Mouse (Mus musculus) B cell, adult 2 months (primary cell): ENCODE measurements around the gene Rexo4.
A peak's percentile ranks its signal among the peaks of the same experiment; 100 is the strongest.

Experiments used
- DNase-seq, 2 experiments: peaks; one replicate each; pipeline ENCODE4 v3.0.0; 2022

Rexo4 gene

GRCm38 (mm10) chr2:26943253-26943652, 20.9 kb downstream of the Rexo4 start:
- DNase-seq = no peak

GRCm38 (mm10) chr2:26941539-26941938, 22.6 kb downstream of the Rexo4 start:
- DNase-seq = no peak

- no peak for DNase-seq
Measured at GRCm38 (mm10) chr2:26936425-26936824, 27.8 kb downstream of the Rexo4 start.

- DNase-seq = no peak
Measured at GRCm38 (mm10) chr2:26935286-26935685, 28.9 kb downstream of the Rexo4 start.

GRCm38 (mm10) chr2:26933304-26934055, 30.7 kb downstream of the Rexo4 start, which contains the start of the genes Surf4 and Stkld1:
Surf4 (minus strand) TSS chr2:26933928.
Stkld1 (plus strand) TSS chr2:26934047.
- DNase-seq = peak; percentile 95 to 96

- peak; percentile 40 to 42 for DNase-seq
Measured at GRCm38 (mm10) chr2:26932473-26933303, 31.5 kb downstream of the Rexo4 start.

GRCm38 (mm10) chr2:26930390-26930789, 33.8 kb downstream of the Rexo4 start:
- peak; percentile 77 to 83 for DNase-seq

GRCm38 (mm10) chr2:26927745-26928476, 36.3 kb downstream of the Rexo4 start:
- no peak for DNase-seq

GRCm38 (mm10) chr2:26921784-26922183, 42.4 kb downstream of the Rexo4 start:
- no peak for DNase-seq

GRCm38 (mm10) chr2:26920190-26920855, 43.9 kb downstream of the Rexo4 start:
- DNase-seq = no peak

- no peak for DNase-seq
Measured at GRCm38 (mm10) chr2:26919684-26920083, 44.5 kb downstream of the Rexo4 start.

GRCm38 (mm10) chr2:26916738-26917137, 47.4 kb downstream of the Rexo4 start:
- no peak for DNase-seq

GRCm38 (mm10) chr2:26915927-26916728, 48.1 kb downstream of the Rexo4 start, which contains the start of the genes Surf2 and Surf1:
Surf2 (plus strand) TSS chr2:26916367.
Surf1 (minus strand) TSS chr2:26916530.
- peak; percentile 82 to 83 for DNase-seq

GRCm38 (mm10) chr2:26914148-26914941, 49.8 kb downstream of the Rexo4 start:
- no peak for DNase-seq

GRCm38 (mm10) chr2:26913416-26914147, 50.6 kb downstream of the Rexo4 start:
- DNase-seq = no peak

- DNase-seq = no peak
Measured at GRCm38 (mm10) chr2:26912253-26912770, 51.9 kb downstream of the Rexo4 start.

- peak in 1 of 2 experiments; percentile 69 for DNase-seq
Measured at GRCm38 (mm10) chr2:26910994-26911765, 53.0 kb downstream of the Rexo4 start.

GRCm38 (mm10) chr2:26910124-26910993, 53.8 kb downstream of the Rexo4 start, which contains the start of the genes Med22 and Rpl7a:
Med22 (minus strand) TSS chr2:26910677.
Rpl7a (plus strand) TSS chr2:26910764.
- DNase-seq = peak; percentile 99
